In genomic region chr3:95282865-95283588, GRCm38 (mm10) we compare ENCODE assay signal across 7 mouse cellular contexts. TPM values are rescaled to one million over a fixed set of nuclear protein-coding genes. Genes with fewer than 3 reads are reported as not detected.
A peak's percentile ranks its signal among the peaks of the same experiment; 100 is the strongest.
DNase-seq lines count a peak whose midpoint lies in the region; ATAC-seq lines count a peak whose summit lies in the region.

No protein-coding gene starts in this region.

- H3K27me3 ChIP-seq in intestine, embryonic 16.5 days (replicated peaks; ENCODE audit: control insufficient read depth, insufficient read depth, low read length): no peaks in the 10 kb centered on the region
- no peaks in the 10 kb centered on the region for H3K27me3 ChIP-seq in limb, embryonic 12.5 days
- no peaks in the 10 kb centered on the region for H3K27me3 ChIP-seq in midbrain, embryonic 14.5 days (ENCODE audit: control insufficient read depth, insufficient read depth, low read length)

- H3K36me3 ChIP-seq in intestine, embryonic 16.5 days (ENCODE audit: control insufficient read depth, insufficient read depth, low read length): no peaks in the 10 kb centered on the region
- peaks cover 13% of the 10 kb centered on the region for H3K36me3 ChIP-seq in limb, embryonic 12.5 days
- H3K36me3 ChIP-seq in midbrain, embryonic 14.5 days (ENCODE audit: control insufficient read depth, insufficient read depth, low read length): peaks cover 7% of the 10 kb centered on the region

- H3K9me3 ChIP-seq in intestine, embryonic 16.5 days (ENCODE audit: control insufficient read depth, low read length): no peaks in the 10 kb centered on the region
- H3K9me3 ChIP-seq in limb, embryonic 12.5 days: no peaks in the 10 kb centered on the region
- no peaks in the 10 kb centered on the region for H3K9me3 ChIP-seq in midbrain, embryonic 14.5 days (ENCODE audit: control insufficient read depth, low read length)

- H3K9ac ChIP-seq in intestine, embryonic 16.5 days (ENCODE audit: low read depth, low read length): peak overlapping the region; percentile 88
- H3K9ac ChIP-seq in limb, embryonic 12.5 days (replicated peaks): peak overlapping the region; percentile 84
- H3K9ac ChIP-seq in midbrain, embryonic 14.5 days (replicated peaks; ENCODE audit: low read length): peak overlapping the region; percentile 76

- peak overlapping the region; percentile 97 for H3K27ac ChIP-seq in intestine, embryonic 16.5 days (ENCODE audit: low read length)
- peak overlapping the region; percentile 96 for H3K27ac ChIP-seq in limb, embryonic 12.5 days
- peak overlapping the region; percentile 94 for H3K27ac ChIP-seq in midbrain, embryonic 14.5 days (replicated peaks; ENCODE audit: low read depth, low read length)

- H3K4me2 ChIP-seq in intestine, embryonic 16.5 days (ENCODE audit: low read depth, low read length): peak overlapping the region; percentile 75
- H3K4me2 ChIP-seq in limb, embryonic 12.5 days: peak overlapping the region; percentile 79
- peak overlapping the region; percentile 90 for H3K4me2 ChIP-seq in midbrain, embryonic 14.5 days (ENCODE audit: low read length)

- peak overlapping the region; percentile 71 for H3K4me3 ChIP-seq in intestine, embryonic 16.5 days (ENCODE audit: low read length)
- H3K4me3 ChIP-seq in limb, embryonic 12.5 days (replicated peaks): peak overlapping the region; percentile 73
- peak overlapping the region; percentile 68 for H3K4me3 ChIP-seq in midbrain, embryonic 14.5 days (replicated peaks; ENCODE audit: low read depth, low read length)

- 0% methylated on average over 50 of the region's 51 CpGs for WGBS in intestine, embryonic 16.5 days
- under 1% methylated on average over 49 of the region's 51 CpGs for WGBS in limb, embryonic 12.5 days
- WGBS in midbrain, embryonic 14.5 days: under 1% methylated on average over 50 of the region's 51 CpGs

- peak; percentile 87 for DNase-seq in adrenal gland, adult 2 months
- peak; percentile 88 for DNase-seq in embryo, embryonic 11 days
- DNase-seq in gastrocnemius, postnatal 36 days: peak; percentile 80 to 82
- peak; percentile 87 for DNase-seq in midbrain, embryonic 14.5 days
- DNase-seq in spleen, adult 18-20 months: peak; percentile 47 to 60

- ATAC-seq in intestine, embryonic 16.5 days: peak; percentile 72
- ATAC-seq in limb, embryonic 12.5 days (ENCODE audit: insufficient number of reproducible peaks, insufficient read depth, low FRiP score, low TSS enrichment, low read depth): peak; percentile 45; the same call in 1 of the 2 replicates
- ATAC-seq in midbrain, embryonic 14.5 days (ENCODE audit: low FRiP score, low TSS enrichment): peak; percentile 72

- H3K4me1 ChIP-seq in intestine, embryonic 16.5 days (ENCODE audit: control insufficient read depth, insufficient read depth, low read length): peaks cover 27% of the 10 kb centered on the region
- H3K4me1 ChIP-seq in limb, embryonic 12.5 days (replicated peaks): peaks cover 20% of the 10 kb centered on the region
- H3K4me1 ChIP-seq in midbrain, embryonic 14.5 days (ENCODE audit: control insufficient read depth, insufficient read depth, low read length): peaks cover 28% of the 10 kb centered on the region

- intact Hi-C loops in gastrocnemius, postnatal 36 days (cut with DNase I): loop anchor here (5.0 kb wide), 1 partner anchor 34 kb away; no protein-coding TSS in a partner anchor

RNA-seq across cellular contexts. Expression of gene Prune1, which starts 1.2 kb away (rescaled TPM):
- total RNA-seq in adrenal gland, adult 2 months (2021): 10 to 100 TPM; 26.3 to 31.1 TPM
- polyA plus RNA-seq in adrenal gland, adult 2 months (2012; rRNA removed): 14.1 and 15.4 TPM in 2 replicates
- total RNA-seq in gastrocnemius, postnatal 36 days (2021): 10 to 100 TPM; 39.4 to 45.5 TPM
- polyA plus RNA-seq in intestine, embryonic 16.5 days (2015; fragmentation: Nextera tagmentation; extraction: Ambion mirVana): 15.0 and 16.1 TPM in 2 replicates
- polyA plus RNA-seq in limb, embryonic 12.5 days (2016; fragmentation: Nextera tagmentation; extraction: Ambion mirVana): 25.2 and 25.9 TPM in 2 replicates
- polyA plus RNA-seq in midbrain, embryonic 14.5 days (2014; fragmentation: Nextera tagmentation; extraction: Ambion mirVana): 59.4 TPM in 2 replicates

RNA-seq across cellular contexts. Expression of gene Mindy1, which starts 1.9 kb away (rescaled TPM):
- 100 to 1,000 TPM; 131 to 139 TPM for total RNA-seq in adrenal gland, adult 2 months (2021)
- 209 and 296 TPM in 2 replicates for polyA plus RNA-seq in adrenal gland, adult 2 months (2012; rRNA removed)
- total RNA-seq in gastrocnemius, postnatal 36 days (2021): 10 to 100 TPM; 21.3 to 23.8 TPM
- 39.8 and 41.4 TPM in 2 replicates for polyA plus RNA-seq in intestine, embryonic 16.5 days (2015; fragmentation: Nextera tagmentation; extraction: Ambion mirVana)
- polyA plus RNA-seq in limb, embryonic 12.5 days (2016; fragmentation: Nextera tagmentation; extraction: Ambion mirVana): 36.4 and 38.7 TPM in 2 replicates
- polyA plus RNA-seq in midbrain, embryonic 14.5 days (2014; fragmentation: Nextera tagmentation; extraction: Ambion mirVana): 44.2 and 48.2 TPM in 2 replicates

RNA-seq across cellular contexts. Expression of gene Anxa9, which starts 23.9 kb away (rescaled TPM):
- total RNA-seq in adrenal gland, adult 2 months (2021): 1 to 10 TPM; 1.2 to 2.5 TPM
- polyA plus RNA-seq in adrenal gland, adult 2 months (2012; rRNA removed): 0.88 and 1.3 TPM in 2 replicates
- under 1 TPM in 1 of 2 experiments, not detected in 1; 0.64 TPM for total RNA-seq in gastrocnemius, postnatal 36 days (2021)
- 1.9 and 2.0 TPM in 2 replicates for polyA plus RNA-seq in intestine, embryonic 16.5 days (2015; fragmentation: Nextera tagmentation; extraction: Ambion mirVana)
- 1.8 and 1.9 TPM in 2 replicates for polyA plus RNA-seq in limb, embryonic 12.5 days (2016; fragmentation: Nextera tagmentation; extraction: Ambion mirVana)
- polyA plus RNA-seq in midbrain, embryonic 14.5 days (2014; fragmentation: Nextera tagmentation; extraction: Ambion mirVana): 0.45 and 0.55 TPM in 2 replicates

RNA-seq across cellular contexts. Expression of gene Cers2, which starts 31.6 kb away (rescaled TPM):
- total RNA-seq in adrenal gland, adult 2 months (2021): 100 to 1,000 TPM; 224 to 263 TPM
- 78.7 and 99.1 TPM in 2 replicates for polyA plus RNA-seq in adrenal gland, adult 2 months (2012; rRNA removed)
- total RNA-seq in gastrocnemius, postnatal 36 days (2021): 10 to 100 TPM; 15.9 to 23.3 TPM
- 165 and 168 TPM in 2 replicates for polyA plus RNA-seq in intestine, embryonic 16.5 days (2015; fragmentation: Nextera tagmentation; extraction: Ambion mirVana)
- 158 and 170 TPM in 2 replicates for polyA plus RNA-seq in limb, embryonic 12.5 days (2016; fragmentation: Nextera tagmentation; extraction: Ambion mirVana)
- 70.6 and 83.2 TPM in 2 replicates for polyA plus RNA-seq in midbrain, embryonic 14.5 days (2014; fragmentation: Nextera tagmentation; extraction: Ambion mirVana)

RNA-seq across cellular contexts. Expression of gene Bnipl, which starts 32.0 kb away (rescaled TPM):
- total RNA-seq in adrenal gland, adult 2 months (2021): not detected
- polyA plus RNA-seq in adrenal gland, adult 2 months (2012; rRNA removed): not detected in 2 replicates
- not detected for total RNA-seq in gastrocnemius, postnatal 36 days (2021)
- polyA plus RNA-seq in intestine, embryonic 16.5 days (2015; fragmentation: Nextera tagmentation; extraction: Ambion mirVana): 0.51 and 0.72 TPM in 2 replicates
- 0.75 and 1.7 TPM in 2 replicates for polyA plus RNA-seq in limb, embryonic 12.5 days (2016; fragmentation: Nextera tagmentation; extraction: Ambion mirVana)
- polyA plus RNA-seq in midbrain, embryonic 14.5 days (2014; fragmentation: Nextera tagmentation; extraction: Ambion mirVana): not detected in 2 replicates

Comparison
In these comparisons a context has a peak if more than half of its experiments do, and no peak if none do; other contexts are left out.
1. Peak in every context shown above with its lines: DNase-seq, ATAC-seq, H3K4me3 ChIP-seq and H3K27ac ChIP-seq.